Mouse (Mus musculus) kidney, adult 2 months (tissue): ENCODE results near the gene Derl2. TPM values are rescaled to one million over a fixed set of nuclear protein-coding genes. Genes with fewer than 3 reads are reported as not detected.

Source experiments
- DNase-seq: peaks from one replicate; pipeline ENCODE4 v3.0.0; 2021
- H3K27ac ChIP-seq: fragments of 200-500 bp; 2 replicates; pipeline ENCODE4 v1.5.1; 2012; ENCODE audit warnings: low read depth, low read length, control low read depth, inconsistent platforms; ENCODE audit not compliant: insufficient read depth
- H3K27me3 ChIP-seq: fragments of 200-500 bp; replicated peaks from 2 replicates; pipeline ENCODE4 v1.6.1; 2012; ENCODE audit warnings: mild to moderate bottlenecking, moderate library complexity, low read length, inconsistent platforms; ENCODE audit not compliant: control insufficient read depth, insufficient read depth
- H3K36me3 ChIP-seq: fragments of 200-500 bp; 2 replicates; pipeline ENCODE4 v1.6.1; 2012; ENCODE audit warnings: mild to moderate bottlenecking, moderate library complexity, low read length, inconsistent platforms; ENCODE audit not compliant: control insufficient read depth, insufficient read depth
- H3K4me1 ChIP-seq: fragments of 200-500 bp; 2 replicates; pipeline ENCODE4 v1.6.1; 2011; ENCODE audit warnings: low read length; ENCODE audit not compliant: control insufficient read depth, insufficient read depth
- H3K4me3 ChIP-seq: fragments of 200-500 bp; 2 replicates; pipeline ENCODE4 v1.5.1; 2011; ENCODE audit warnings: mild to moderate bottlenecking, low read depth, low read length, control low read depth; ENCODE audit not compliant: insufficient read depth
- CTCF ChIP-seq: fragments of 200-500 bp; conservative IDR thresholded peaks from 2 replicates; pipeline ENCODE4 v1.5.1; 2011; ENCODE audit warnings: low read depth, mild to moderate bottlenecking, control low read depth, low read length, moderate library complexity, mixed read lengths; ENCODE audit not compliant: insufficient read depth, insufficient read length
- POLR2A ChIP-seq: fragments of 200-500 bp; IDR thresholded peaks from one replicate; pipeline ENCODE4 v1.6.1; 2011; ENCODE audit warnings: low read depth, low read length, control low read depth
- WGBS: fragments of 180-500 bp; shearing (Covaris S2); methylation state at CpG from one replicate; pipeline ENCODE4 v1.1.7; 2018; 5-methylcytosine and 5-hydroxymethylcytosine counted together
- polyA plus RNA-seq: library from polyadenylated mRNA; depleted of rRNA; stranded (reverse); fragments of >200 nt; gene quantifications from 2 replicates; pipeline ENCODE4 v1.2.3, GENCODE M21; 2012; rRNA removed

Derl2 gene
- polyA plus RNA-seq, result 14.2 and 20.1 TPM in 2 replicates

DNA sequence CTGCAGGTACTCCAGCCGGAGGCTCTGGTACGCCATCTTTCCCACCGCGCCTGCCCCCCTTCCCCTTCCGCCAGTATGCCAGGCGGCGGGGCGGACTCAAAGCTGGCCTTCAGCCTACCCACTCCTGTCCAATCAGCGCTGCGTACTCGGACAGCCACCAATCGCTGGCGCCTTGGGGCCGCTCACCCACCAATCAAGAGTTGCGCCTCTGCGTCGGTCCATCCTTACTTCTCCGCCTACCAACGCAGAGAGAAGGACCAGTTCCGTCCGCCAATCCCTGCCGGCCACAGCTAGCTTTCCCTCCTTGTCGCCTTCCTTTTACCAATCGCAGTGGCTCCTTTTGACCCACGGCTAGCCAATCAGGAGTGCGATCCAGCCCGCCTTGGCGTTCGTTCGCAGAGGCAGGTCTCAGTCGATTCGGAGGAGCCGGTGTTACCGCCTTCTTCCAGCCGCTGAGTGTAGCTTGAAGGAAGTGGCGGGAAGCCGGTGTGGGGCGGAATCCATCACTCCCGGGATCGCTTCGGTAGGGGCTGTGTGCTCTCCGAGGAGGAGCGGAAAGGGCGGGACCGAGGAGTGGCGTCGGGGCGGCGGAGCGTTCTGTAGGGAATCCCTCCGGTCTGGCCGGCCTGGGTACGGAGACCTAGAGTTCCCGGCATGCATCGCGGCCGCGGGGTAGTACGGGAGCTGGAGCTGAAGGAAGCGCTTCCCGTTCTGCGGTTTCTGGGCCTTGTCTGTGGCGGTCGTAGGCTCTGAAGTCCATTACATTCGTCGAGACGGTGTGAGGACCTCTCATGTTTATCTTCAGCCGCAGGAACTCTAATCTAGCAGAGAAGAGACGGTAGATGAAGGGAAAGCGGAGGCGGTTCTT lies at the start of gene Derl2, which contains the start of gene Mis12:
Gene Derl2, minus strand, starts transcription at position 641 of the 868 bp plus-strand sequence.
Gene Mis12, plus strand, starts transcription at position 411 of the 868 bp plus-strand sequence.
- no peaks in the 10 kb centered on the region for H3K27me3 ChIP-seq
- peak within 1 kb of the TSS; percentile 86 for H3K27ac ChIP-seq
- under 1% methylated on average over 71 of the region's 71 CpGs for WGBS
- H3K4me1 ChIP-seq, result peaks cover 3% of the 10 kb centered on the region
- H3K4me3 ChIP-seq, result peak within 1 kb of the TSS; percentile 94
- DNase-seq, result peak; percentile 100
- TF ChIP-seq CTCF (no peak), POLR2A (peak; percentile 53)
- no peaks in the 10 kb centered on the region; the same call in 1 of the 2 replicates for H3K36me3 ChIP-seq

DNA sequence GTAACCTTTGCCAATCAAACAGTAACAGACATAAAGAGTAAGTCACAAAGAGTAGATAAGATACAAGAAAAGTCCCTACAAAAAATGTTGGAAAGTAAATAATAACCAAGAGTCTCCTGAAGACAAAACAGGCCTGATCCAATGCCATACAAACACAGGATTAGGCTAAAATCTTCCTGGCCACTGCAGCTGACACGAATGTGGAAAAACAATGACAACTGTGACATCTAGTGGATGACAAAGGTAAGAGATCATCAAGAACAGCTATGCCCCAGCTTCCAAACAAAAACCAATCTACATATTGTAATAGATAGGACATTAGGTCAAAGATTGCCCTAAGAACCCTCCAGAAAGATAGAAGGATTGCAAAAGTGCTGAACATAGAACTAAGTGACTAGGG lies 32.9 kb upstream of the Derl2 start:
- 3% methylated on average over 1 of the region's 1 CpGs for WGBS
- Histone ChIP-seq H3K27me3 (no peaks in the 10 kb centered on the region), H3K27ac (no peak overlapping the region), H3K4me3 (no peak overlapping the region), H3K4me1 (no peaks in the 10 kb centered on the region), H3K36me3 (no peaks in the 10 kb centered on the region)
- peak; percentile 26 for DNase-seq
- TF ChIP-seq CTCF (0 out of 2 replicates have a peak, but pooled peaks have one; percentile 1), POLR2A (no peak)

DNA sequence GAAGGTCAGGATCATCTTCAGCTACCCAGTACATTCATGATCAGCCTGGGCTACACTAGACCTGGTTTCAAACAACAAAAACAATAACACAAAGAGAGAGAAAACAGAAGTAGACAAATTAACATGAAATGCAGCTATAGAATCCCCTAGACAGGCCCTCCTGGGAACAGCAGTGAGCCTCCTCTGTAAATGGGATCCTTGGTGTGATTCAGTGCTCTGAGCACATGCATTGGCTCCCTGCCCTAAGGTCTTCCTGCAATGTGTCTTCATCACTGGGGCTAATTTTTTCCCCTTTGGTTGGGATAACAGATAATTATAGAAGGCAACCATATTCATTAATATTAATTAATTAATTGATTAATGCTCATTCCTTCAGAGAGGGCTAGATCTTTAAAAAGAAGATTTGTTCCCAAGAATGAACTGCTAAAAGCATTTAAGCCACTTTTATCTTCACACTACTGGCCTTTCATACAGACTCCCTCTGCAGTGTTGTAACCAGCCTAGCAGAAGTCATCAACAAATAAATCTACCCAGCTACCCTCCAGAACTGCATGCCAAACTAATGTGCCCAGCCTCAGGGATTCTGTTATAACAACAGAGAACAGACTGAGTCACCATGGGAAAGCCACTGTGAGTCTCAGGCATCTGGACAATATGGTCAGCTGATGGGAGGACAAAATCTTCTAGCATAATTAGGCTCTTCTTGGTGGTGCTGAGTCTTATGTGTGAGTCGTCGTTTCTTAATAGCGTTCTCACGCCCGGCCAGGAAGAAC lies 20.1 kb upstream of the Derl2 start:
- 98% methylated on average over 5 of the region's 5 CpGs for WGBS

DNA sequence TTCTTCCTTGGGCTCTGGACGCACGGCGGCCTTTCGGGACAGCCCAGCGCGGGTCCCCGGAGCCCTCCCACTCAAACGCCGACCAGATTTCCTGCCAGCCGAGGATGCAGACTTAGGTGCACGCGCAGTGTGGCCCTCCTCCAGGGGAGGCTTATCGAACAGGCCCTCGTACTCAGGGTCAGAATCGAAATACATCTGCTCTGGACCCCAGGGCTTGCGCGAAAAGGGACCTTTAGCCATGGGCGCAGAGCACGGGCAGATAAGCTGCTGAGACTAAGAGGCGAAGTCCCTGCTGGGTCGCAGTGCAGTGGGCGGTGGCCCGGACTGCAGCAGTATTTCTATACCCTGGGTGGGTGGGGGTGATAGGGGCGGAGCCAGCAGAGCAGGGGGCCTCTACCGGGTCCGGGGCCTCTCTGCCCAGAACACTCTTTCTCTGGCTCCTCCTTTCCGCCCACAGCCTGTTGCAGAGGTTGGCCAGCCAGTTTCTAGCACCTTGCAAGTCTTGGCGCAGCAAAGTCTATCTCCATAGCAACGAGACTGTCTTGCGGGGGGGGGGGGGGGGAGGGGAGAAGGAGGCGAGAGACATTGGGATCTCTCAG lies 13.6 kb upstream of the Derl2 start, which contains the start of gene 6330403K07Rik:
Gene 6330403K07Rik, minus strand, starts transcription at position 351 of the 599 bp plus-strand sequence.
- no peak for DNase-seq
- no peak within 1 kb of the TSS for H3K27ac ChIP-seq

More for the DNA sequence above, 20.1 kb upstream of the Derl2 start:
- DNase-seq, result no peak
- no peak overlapping the region for H3K27ac ChIP-seq
- H3K27me3 ChIP-seq, result no peaks in the 10 kb centered on the region
- no peaks in the 10 kb centered on the region for H3K4me1 ChIP-seq
- H3K36me3 ChIP-seq, result no peaks in the 10 kb centered on the region
- no peak overlapping the region for H3K4me3 ChIP-seq
- TF ChIP-seq CTCF, result no peak
- TF ChIP-seq POLR2A, result no peak

DNA sequence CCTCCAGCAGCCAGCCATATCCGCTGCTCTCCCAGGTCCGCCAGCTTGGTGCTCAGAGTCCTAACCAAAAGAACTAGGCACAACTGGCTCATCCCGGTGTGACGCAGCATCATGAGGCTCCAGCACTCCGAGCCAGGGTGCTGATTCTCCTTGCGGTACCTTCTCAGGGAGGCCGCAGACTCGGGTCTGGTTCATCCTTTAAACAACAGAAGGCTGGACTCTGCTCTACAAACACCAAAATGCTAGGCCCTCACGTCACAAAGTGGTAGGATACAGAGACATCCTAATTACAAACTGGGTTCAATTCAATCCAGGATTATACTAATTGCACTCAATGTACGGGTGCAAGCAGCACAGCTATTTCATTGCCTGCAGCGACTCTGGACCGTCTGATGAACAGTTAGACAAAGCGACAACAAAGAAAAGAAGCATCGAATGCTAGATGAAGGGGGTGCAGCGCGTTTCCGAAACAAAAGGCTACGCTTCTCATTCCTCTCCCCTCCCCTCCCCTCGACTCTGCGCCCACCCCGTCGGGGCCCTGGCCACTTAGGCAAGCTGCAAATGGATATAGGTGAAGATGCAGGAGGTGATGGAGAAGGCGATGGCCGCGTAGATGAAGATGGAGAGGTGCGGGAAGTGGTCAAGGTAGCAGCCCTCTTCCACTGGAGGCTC lies 13.0 kb upstream of the Derl2 start:
- Histone ChIP-seq H3K27ac (no peak overlapping the region), H3K36me3 (no peaks in the 10 kb centered on the region), H3K4me1 (no peaks in the 10 kb centered on the region), H3K27me3 (no peaks in the 10 kb centered on the region), H3K4me3 (peak overlapping the region; percentile 35; the same call in 1 of the 2 replicates)
- 15% methylated on average over 26 of the region's 26 CpGs for WGBS
- DNase-seq, result no peak
- TF ChIP-seq CTCF (no peak), POLR2A (no peak)

More for the DNA sequence above, 13.6 kb upstream of the Derl2 start, which contains the start of gene 6330403K07Rik:
- under 1% methylated on average over 31 of the region's 31 CpGs for WGBS
- no peak for TF ChIP-seq POLR2A
- no peak for TF ChIP-seq CTCF
- H3K4me3 ChIP-seq, result peak within 1 kb of the TSS; percentile 35
- no peaks in the 10 kb centered on the region for H3K27me3 ChIP-seq
- no peaks in the 10 kb centered on the region for H3K4me1 ChIP-seq
- no peaks in the 10 kb centered on the region for H3K36me3 ChIP-seq

DNA sequence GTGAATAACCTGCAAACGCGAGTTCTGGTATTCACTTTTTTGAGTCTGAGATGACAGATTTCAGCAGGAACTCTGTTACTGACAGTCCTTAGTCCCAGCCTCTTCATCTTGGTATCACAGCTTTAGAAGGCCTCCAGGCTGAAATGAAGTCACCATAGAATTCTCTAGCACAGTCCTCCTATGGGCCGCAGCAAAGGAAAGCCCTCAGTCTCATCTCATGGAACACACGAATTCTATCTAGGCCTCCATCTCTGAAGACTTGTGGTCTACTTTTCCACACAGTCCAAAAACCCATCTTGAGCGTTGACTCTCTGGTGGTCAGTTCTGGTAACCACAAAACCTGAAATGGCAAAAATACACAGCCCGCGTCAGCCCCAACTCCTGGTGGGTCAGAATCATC lies 12.4 kb upstream of the Derl2 start:
- no peaks in the 10 kb centered on the region for H3K4me1 ChIP-seq
- H3K36me3 ChIP-seq, result no peaks in the 10 kb centered on the region
- H3K4me3 ChIP-seq, result no peak overlapping the region
- 74% methylated on average over 7 of the region's 7 CpGs for WGBS
- H3K27me3 ChIP-seq, result no peaks in the 10 kb centered on the region
- H3K27ac ChIP-seq, result no peak overlapping the region
- no peak for DNase-seq
- TF ChIP-seq CTCF (no peak), POLR2A (no peak)
